Mouse (Mus musculus): ENCODE measurements around the gene Itpr1. TPM values are rescaled to one million over a fixed set of nuclear protein-coding genes. Genes with fewer than 3 reads are reported as not detected.

Itpr1 gene
- polyA plus RNA-seq, 1 experiment, result 42.5 TPM

DNA sequence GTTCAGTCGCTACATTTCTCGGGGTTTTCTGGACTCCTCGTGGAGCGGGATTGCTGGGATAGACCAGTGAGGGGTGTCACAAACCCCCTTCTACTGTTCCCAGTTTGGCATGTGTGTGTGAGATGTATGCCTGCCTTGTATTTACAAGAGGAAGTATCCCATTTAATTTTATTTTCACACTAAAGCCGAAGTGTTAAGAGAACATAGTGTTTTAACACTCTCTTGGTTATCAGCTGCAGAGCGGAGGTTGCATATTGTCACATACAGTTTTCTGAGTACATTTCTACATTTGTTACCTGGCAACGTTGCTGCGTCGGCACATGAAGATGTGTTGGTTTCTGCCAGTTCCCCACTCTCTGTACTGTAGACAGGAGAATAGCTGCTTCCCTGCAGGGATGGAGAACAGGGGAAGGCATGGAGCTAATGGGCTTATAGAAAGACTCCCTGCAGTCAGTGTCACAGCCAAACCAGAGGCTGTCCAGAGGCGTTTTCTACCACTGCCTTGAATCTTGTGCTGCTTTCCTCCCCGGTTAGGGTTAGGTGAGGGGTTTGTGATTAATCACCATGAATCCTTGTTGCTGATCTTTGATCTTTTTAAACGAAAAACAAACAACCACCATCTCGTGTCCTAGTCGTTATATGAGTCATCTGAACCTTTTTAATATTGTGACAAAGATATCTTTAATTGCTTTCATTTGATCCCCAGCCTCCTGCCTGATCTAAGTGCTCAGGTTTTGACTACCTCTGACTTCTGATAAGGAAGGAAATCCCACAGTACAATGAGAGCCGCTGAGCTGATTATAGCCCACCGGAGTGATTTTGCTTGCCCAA is 241.4 kb downstream of the Itpr1 start:
- no peaks in the 10 kb centered on the region for H3K36me3 ChIP-seq (ENCODE audit: control insufficient read depth, insufficient read depth, low read length, poor library complexity, severe bottlenecking)
- H3K9ac ChIP-seq (ENCODE audit: low read depth, poor library complexity, severe bottlenecking), result no peak overlapping the region
- TF ChIP-seq EP300 (IDR thresholded peaks at IDR 0.05; ENCODE audit: insufficient read depth, low read depth, low read length) (no peak), POLR2A (IDR thresholded peaks at IDR 0.05; ENCODE audit: insufficient read depth, low read length) (no peak), CTCF (IDR thresholded peaks at IDR 0.05; ENCODE audit: low read depth, low read length) (no peak)
- H3K4me1 ChIP-seq (ENCODE audit: control insufficient read depth, insufficient read depth, low read length), result peaks cover 12% of the 10 kb centered on the region
- H3K4me3 ChIP-seq (ENCODE audit: low read depth, low read length), result no peak overlapping the region
- H3K27me3 ChIP-seq (ENCODE audit: control insufficient read depth, insufficient read depth, low read length, poor library complexity, severe bottlenecking), result no peaks in the 10 kb centered on the region
- H3K9me3 ChIP-seq (replicated peaks; ENCODE audit: control insufficient read depth, insufficient read depth, low read length, poor library complexity, severe bottlenecking), result no peaks in the 10 kb centered on the region
- H3K27ac ChIP-seq (ENCODE audit: insufficient read depth, low read length), result no peak overlapping the region

DNA sequence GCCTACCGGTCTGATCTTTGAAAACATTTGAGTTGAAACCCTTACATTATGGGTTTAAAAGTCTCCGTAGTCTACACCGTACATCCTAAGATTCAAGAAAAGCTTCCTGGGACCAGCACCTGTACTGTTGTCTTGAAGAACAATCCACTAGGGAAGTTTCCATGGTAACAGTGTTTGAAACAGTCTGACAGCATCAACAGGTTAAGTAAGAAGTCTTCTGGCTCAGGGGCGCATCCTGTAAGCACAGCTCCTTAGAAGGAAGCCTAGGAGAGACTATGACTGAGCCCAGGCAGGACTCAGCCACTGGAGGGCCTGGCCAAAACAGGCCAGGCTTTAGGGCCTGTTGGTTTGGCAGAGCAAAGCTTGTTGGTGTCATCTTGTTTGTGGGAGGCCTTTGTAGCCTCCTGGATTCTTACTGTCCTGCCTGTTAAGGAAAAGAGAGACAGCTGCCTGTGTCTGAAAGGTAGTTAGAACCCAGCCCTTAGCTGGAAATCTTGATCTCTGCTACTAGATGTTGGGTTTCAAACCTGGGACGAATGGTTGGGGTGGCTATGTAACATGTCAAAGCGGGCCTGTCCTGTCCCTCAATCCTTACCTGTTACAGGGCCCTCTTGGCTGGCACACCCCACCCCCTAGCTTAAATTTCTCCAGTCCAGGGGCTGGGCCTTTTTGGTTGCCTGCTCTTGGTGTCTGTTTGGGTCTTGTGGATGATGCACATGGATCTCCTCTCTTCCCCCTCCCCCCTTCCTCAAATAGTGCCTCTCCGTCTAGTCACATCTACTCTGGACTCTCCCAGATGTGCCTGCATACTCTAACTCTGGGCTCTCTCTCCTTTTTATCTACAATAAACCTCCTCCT is 242.3 kb downstream of the Itpr1 start:
- Histone ChIP-seq H3K27ac (ENCODE audit: insufficient read depth, low read length) (peak overlapping the region; percentile 90), H3K4me1 (ENCODE audit: control insufficient read depth, insufficient read depth, low read length) (peaks cover 12% of the 10 kb centered on the region), H3K27me3 (ENCODE audit: control insufficient read depth, insufficient read depth, low read length, poor library complexity, severe bottlenecking) (no peaks in the 10 kb centered on the region), H3K9me3 (replicated peaks; ENCODE audit: control insufficient read depth, insufficient read depth, low read length, poor library complexity, severe bottlenecking) (no peaks in the 10 kb centered on the region), H3K4me3 (ENCODE audit: low read depth, low read length) (no peak overlapping the region), H3K36me3 (ENCODE audit: control insufficient read depth, insufficient read depth, low read length, poor library complexity, severe bottlenecking) (no peaks in the 10 kb centered on the region), H3K9ac (ENCODE audit: low read depth, poor library complexity, severe bottlenecking) (no peak overlapping the region)
- TF ChIP-seq POLR2A (IDR thresholded peaks at IDR 0.05; ENCODE audit: insufficient read depth, low read length) (no peak), EP300 (IDR thresholded peaks at IDR 0.05; ENCODE audit: insufficient read depth, low read depth, low read length) (no peak), CTCF (IDR thresholded peaks at IDR 0.05; ENCODE audit: low read depth, low read length) (no peak)

DNA sequence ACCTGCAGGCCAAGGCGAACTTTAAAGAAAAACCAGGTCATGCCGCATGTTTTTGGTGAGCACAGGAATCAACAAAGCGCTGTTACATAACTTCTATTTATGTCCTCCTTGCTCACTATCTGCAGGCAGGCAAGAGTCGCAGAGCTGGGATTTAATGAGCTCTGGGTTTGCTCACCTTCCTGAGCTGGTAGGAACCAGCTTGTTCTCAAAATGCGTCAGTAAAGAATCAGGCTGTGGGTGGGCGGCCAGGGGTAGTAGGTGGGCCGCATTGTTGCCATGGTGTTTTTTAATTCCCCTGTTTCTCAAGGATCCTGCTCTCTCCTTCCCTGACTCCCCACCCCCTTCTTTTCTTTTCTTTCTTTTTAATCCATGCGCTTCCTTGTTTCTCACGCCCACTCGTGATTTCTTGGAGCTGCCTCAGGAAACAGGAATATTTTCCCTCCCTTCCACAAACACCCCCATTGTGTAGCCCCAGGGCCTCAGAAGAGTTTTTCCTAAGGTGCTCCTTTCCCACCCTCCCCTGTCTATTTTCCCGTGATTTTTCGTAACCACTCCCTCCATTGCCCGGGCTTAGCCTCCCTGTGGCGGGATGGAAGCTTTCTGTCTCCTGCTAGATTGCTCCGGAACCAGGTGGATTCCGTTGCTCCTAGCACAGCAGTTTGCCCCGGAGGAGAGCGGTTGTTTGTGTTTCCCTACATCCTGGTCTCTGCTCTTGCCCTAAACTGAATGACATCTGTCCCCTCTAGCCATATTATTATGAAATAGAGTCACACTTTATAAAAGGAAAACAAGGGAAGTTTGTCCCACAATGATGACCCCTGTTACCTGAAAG is 243.6 kb downstream of the Itpr1 start:
- TF ChIP-seq CTCF (IDR thresholded peaks at IDR 0.05; ENCODE audit: low read depth, low read length) (no peak), EP300 (IDR thresholded peaks at IDR 0.05; ENCODE audit: insufficient read depth, low read depth, low read length) (peak; percentile 97), POLR2A (IDR thresholded peaks at IDR 0.05; ENCODE audit: insufficient read depth, low read length) (no peak)
- Histone ChIP-seq H3K27me3 (ENCODE audit: control insufficient read depth, insufficient read depth, low read length, poor library complexity, severe bottlenecking) (no peaks in the 10 kb centered on the region), H3K36me3 (ENCODE audit: control insufficient read depth, insufficient read depth, low read length, poor library complexity, severe bottlenecking) (no peaks in the 10 kb centered on the region), H3K27ac (ENCODE audit: insufficient read depth, low read length) (peak overlapping the region; percentile 90), H3K4me3 (ENCODE audit: low read depth, low read length) (no peak overlapping the region), H3K9ac (ENCODE audit: low read depth, poor library complexity, severe bottlenecking) (peak overlapping the region; percentile 26), H3K9me3 (replicated peaks; ENCODE audit: control insufficient read depth, insufficient read depth, low read length, poor library complexity, severe bottlenecking) (no peaks in the 10 kb centered on the region), H3K4me1 (ENCODE audit: control insufficient read depth, insufficient read depth, low read length) (peaks cover 12% of the 10 kb centered on the region)

DNA sequence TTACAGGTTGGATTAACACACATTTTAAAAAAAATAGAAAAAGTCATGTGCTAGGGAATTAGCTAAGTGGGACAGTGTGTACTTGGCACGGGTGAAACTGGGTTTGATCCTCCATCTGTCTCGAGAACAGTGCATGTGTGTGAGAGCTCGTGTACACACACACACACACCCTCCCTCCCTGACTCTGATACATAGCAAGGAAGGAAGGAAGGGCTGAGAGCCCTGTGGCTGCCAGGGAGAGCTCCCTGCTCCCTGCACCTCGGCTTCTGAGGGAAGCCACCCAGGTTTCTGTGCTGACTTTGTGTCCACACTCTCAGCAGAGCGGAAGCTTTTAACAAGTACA is 244.1 kb downstream of the Itpr1 start:
- Histone ChIP-seq H3K4me3 (ENCODE audit: low read depth, low read length) (no peak overlapping the region), H3K27me3 (ENCODE audit: control insufficient read depth, insufficient read depth, low read length, poor library complexity, severe bottlenecking) (no peaks in the 10 kb centered on the region), H3K9ac (ENCODE audit: low read depth, poor library complexity, severe bottlenecking) (peak overlapping the region; percentile 26), H3K27ac (ENCODE audit: insufficient read depth, low read length) (peak overlapping the region; percentile 90), H3K9me3 (replicated peaks; ENCODE audit: control insufficient read depth, insufficient read depth, low read length, poor library complexity, severe bottlenecking) (no peaks in the 10 kb centered on the region), H3K36me3 (ENCODE audit: control insufficient read depth, insufficient read depth, low read length, poor library complexity, severe bottlenecking) (no peaks in the 10 kb centered on the region), H3K4me1 (ENCODE audit: control insufficient read depth, insufficient read depth, low read length) (peaks cover 12% of the 10 kb centered on the region)
- TF ChIP-seq POLR2A (IDR thresholded peaks at IDR 0.05; ENCODE audit: insufficient read depth, low read length), result no peak
- TF ChIP-seq CTCF (IDR thresholded peaks at IDR 0.05; ENCODE audit: low read depth, low read length), result no peak
- TF ChIP-seq EP300 (IDR thresholded peaks at IDR 0.05; ENCODE audit: insufficient read depth, low read depth, low read length), result no peak

DNA sequence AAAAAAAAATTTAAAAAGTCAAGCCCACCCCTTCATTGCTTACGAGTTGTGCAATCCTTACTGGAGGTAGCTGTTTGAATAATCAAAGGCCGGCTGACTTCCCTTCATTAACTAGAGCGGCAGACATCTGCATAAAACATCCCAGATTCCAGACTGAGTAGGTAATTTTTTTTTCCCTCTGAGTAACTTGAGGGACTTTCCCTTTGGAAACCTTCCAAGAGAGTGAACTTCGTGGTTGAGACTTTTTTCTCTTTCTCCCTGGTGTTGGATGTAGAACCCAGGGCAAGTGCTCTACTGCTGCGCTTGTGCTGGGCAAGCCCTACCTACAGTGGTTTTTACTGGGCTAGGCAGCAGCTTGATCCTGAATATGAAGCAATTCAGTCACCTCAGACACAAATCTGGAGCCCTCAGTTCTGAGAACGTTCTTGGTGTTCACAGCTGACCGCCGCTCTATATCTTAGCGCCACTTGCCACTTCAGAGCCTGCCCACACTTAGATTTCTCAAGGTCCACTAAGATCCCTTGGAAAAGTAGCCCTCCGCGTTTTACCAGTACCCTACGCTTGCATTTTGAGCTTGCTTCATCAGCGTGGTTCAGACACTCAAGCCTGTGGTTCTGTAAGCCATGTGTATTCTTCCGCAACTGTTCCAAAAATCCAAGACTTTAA is 244.8 kb downstream of the Itpr1 start:
- peak overlapping the region; percentile 38 for H3K9ac ChIP-seq (ENCODE audit: low read depth, poor library complexity, severe bottlenecking)
- peaks cover 12% of the 10 kb centered on the region for H3K4me1 ChIP-seq (ENCODE audit: control insufficient read depth, insufficient read depth, low read length)
- H3K36me3 ChIP-seq (ENCODE audit: control insufficient read depth, insufficient read depth, low read length, poor library complexity, severe bottlenecking), result no peaks in the 10 kb centered on the region
- TF ChIP-seq CTCF (IDR thresholded peaks at IDR 0.05; ENCODE audit: low read depth, low read length), result no peak
- TF ChIP-seq POLR2A (IDR thresholded peaks at IDR 0.05; ENCODE audit: insufficient read depth, low read length), result no peak
- no peak for TF ChIP-seq EP300 (IDR thresholded peaks at IDR 0.05; ENCODE audit: insufficient read depth, low read depth, low read length)
- no peak overlapping the region for H3K4me3 ChIP-seq (ENCODE audit: low read depth, low read length)
- H3K27ac ChIP-seq (ENCODE audit: insufficient read depth, low read length), result peak overlapping the region; percentile 92
- H3K27me3 ChIP-seq (ENCODE audit: control insufficient read depth, insufficient read depth, low read length, poor library complexity, severe bottlenecking), result no peaks in the 10 kb centered on the region
- H3K9me3 ChIP-seq (replicated peaks; ENCODE audit: control insufficient read depth, insufficient read depth, low read length, poor library complexity, severe bottlenecking), result no peaks in the 10 kb centered on the region

Measured in ES-Bruce4 (cell line).